Mouse (Mus musculus): ENCODE measurements around the gene 9530077C05Rik. TPM values are rescaled to one million over a fixed set of nuclear protein-coding genes. Genes with fewer than 3 reads are reported as not detected.
"Not testable (repeated sequence)": the region's sequence is repeated elsewhere in the genome, so short reads cannot be mapped to it uniquely, and the experiment has no call there.

The 9530077C05Rik gene
- polyA plus RNA-seq, 1 experiment from 2014 or later = 11.8 TPM

DNA sequence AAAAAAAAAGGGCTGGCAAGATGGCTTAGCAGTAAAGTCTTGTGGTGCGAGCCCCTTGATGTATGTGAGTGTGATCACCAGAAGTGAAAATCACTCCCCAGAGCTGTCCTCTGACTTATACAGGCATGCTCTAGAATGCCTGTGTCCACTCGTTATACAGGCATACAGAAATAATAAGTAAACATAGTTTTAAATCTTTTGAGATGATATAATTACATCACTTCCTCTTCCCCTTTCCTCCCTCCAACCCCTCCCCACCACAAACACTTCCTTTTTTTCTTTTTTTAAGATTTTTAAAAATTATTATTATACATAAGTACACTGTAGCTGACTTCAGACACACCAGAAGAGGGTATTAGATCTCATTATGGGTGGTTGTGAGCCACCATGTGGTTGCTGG lies 16.6 kb upstream of the 9530077C05Rik start:
- 0 out of 2 replicates have a peak, but pooled peaks cover 2% of the 10 kb centered on the region for H3K4me1 ChIP-seq
- H3K4me2 ChIP-seq (replicated peaks) = no peak overlapping the region
- no peak overlapping the region for H3K9ac ChIP-seq (replicated peaks)
- no peaks in the 10 kb centered on the region for H3K27me3 ChIP-seq
- H3K36me3 ChIP-seq = no peaks in the 10 kb centered on the region
- no peak for ATAC-seq (ENCODE audit: low FRiP score, low read depth)
- no peak overlapping the region for H3K4me3 ChIP-seq
- 91% methylated on average over 2 of the region's 2 CpGs for WGBS
- no peaks in the 10 kb centered on the region for H3K9me3 ChIP-seq
- H3K27ac ChIP-seq (replicated peaks) = no peak overlapping the region

- Histone ChIP-seq H3K9me3 (no peaks in the 10 kb centered on the region), H3K27ac (replicated peaks) (no peak overlapping the region), H3K9ac (replicated peaks) (no peak overlapping the region), H3K36me3 (no peaks in the 10 kb centered on the region), H3K27me3 (no peaks in the 10 kb centered on the region), H3K4me2 (replicated peaks) (no peak overlapping the region), H3K4me1 (no peaks in the 10 kb centered on the region), H3K4me3 (no peak overlapping the region)
- 84% methylated on average over 4 of the region's 4 CpGs for WGBS
- no peak for ATAC-seq (ENCODE audit: low FRiP score, low read depth)
Observed at GRCm38 (mm10) chr9:22399021-22399420, 12.3 kb upstream of the 9530077C05Rik start.

DNA sequence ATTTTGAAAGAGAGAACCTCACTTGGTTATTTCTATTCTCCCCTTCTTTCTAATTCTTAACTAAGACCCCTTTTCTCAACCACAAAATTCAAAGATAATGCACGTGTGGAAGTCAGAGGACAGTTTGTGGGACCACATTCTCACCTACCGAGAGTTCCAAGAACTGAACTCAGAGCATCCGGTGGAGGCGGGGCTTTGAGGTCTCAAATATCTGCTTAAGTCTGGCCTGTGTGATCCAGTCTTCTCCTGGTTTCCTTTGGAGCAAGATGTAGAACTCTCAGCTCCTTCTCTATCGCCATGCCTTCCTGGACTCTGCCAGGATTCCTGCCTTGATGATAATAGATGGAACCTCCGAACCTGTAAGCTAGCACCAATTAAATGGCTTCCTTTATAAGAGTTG lies 9.3 kb upstream of the 9530077C05Rik start:
- Histone ChIP-seq H3K9me3 (no peaks in the 10 kb centered on the region), H3K4me3 (no peak overlapping the region), H3K27ac (replicated peaks) (no peak overlapping the region), H3K4me2 (replicated peaks) (no peak overlapping the region), H3K36me3 (no peaks in the 10 kb centered on the region), H3K27me3 (no peaks in the 10 kb centered on the region), H3K9ac (replicated peaks) (no peak overlapping the region), H3K4me1 (no peaks in the 10 kb centered on the region)
- no peak for ATAC-seq (ENCODE audit: low FRiP score, low read depth)
- 89% methylated on average over 6 of the region's 6 CpGs for WGBS

- no peaks in the 10 kb centered on the region for H3K9me3 ChIP-seq
- H3K9ac ChIP-seq (replicated peaks) = no peak overlapping the region
- WGBS = 84% methylated on average over 3 of the region's 3 CpGs
- no peak overlapping the region for H3K4me3 ChIP-seq
- no peak overlapping the region for H3K4me2 ChIP-seq (replicated peaks)
- no peaks in the 10 kb centered on the region for H3K36me3 ChIP-seq
- no peak overlapping the region for H3K27ac ChIP-seq (replicated peaks)
- ATAC-seq (ENCODE audit: low FRiP score, low read depth) = no peak
- no peaks in the 10 kb centered on the region for H3K4me1 ChIP-seq
- H3K27me3 ChIP-seq = no peaks in the 10 kb centered on the region
Observed at GRCm38 (mm10) chr9:22402976-22403375, 8.3 kb upstream of the 9530077C05Rik start.

DNA sequence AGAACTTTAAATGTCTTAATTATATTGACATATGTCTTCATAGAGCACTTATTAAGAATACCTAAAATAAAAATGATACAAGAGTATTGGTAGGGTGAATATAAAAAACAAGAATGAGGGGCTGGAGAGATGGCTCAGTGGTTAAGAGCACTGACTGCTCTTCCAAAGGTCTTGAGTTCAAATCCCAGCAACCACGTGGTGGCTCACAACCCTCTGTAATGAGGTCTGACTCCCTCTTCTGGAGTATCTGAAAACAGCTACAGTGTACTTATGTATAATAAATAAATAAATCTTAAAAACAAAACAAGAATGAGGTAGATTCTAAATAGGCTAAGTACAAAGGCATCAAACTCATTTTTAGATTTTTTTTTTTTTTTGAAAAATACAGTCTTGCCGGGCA lies 7.8 kb upstream of the 9530077C05Rik start:
- not testable (repeated sequence) for ATAC-seq (ENCODE audit: low FRiP score, low read depth); H3K27me3 ChIP-seq; H3K27ac ChIP-seq (replicated peaks); H3K4me1 ChIP-seq; H3K9ac ChIP-seq (replicated peaks); H3K4me2 ChIP-seq (replicated peaks); H3K4me3 ChIP-seq; H3K36me3 ChIP-seq; H3K9me3 ChIP-seq
- WGBS = 68% methylated on average over 2 of the region's 2 CpGs

DNA sequence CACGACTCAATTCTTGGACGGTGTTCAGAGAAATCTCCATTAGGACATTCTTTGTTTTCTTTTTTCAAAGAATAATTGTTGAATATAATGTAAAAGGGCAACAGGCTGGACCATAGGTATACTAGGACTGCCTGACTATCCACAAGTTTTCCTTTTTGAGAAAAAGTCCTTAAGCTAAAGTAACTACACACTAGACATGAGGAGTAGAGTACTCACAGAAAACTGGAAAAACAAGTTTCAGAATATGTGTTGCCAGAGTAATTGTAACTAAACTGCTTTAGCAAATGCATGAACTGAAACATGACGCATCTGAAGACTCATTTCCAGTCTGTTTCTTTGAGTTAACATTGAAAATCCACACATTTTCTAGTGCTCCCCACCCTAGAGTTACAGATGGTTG lies 5.9 kb upstream of the 9530077C05Rik start:
- H3K9me3 ChIP-seq = no peaks in the 10 kb centered on the region
- 80% methylated on average over 3 of the region's 3 CpGs for WGBS

DNA sequence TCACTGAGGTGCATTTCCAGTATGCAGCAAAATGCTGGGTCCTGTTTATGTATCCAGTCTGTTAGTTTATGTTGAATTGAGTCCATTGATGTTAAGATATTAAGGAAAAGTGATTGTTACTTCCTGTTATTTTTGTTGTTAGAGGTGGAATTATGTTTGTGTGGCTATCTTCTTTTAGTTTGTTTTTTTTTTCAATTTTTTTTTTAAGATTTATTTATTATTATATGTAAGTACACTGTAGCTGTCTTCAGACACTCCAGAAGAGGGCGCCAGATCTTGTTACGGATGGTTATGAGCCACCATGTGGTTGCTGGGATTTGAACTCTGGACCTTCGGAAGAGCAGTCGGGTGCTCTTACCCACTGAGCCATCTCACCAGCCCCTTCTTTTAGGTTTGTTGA lies 3.7 kb upstream of the 9530077C05Rik start:
- not testable (repeated sequence) for H3K36me3 ChIP-seq; H3K27ac ChIP-seq (replicated peaks); H3K4me3 ChIP-seq; H3K4me1 ChIP-seq; ATAC-seq (ENCODE audit: low FRiP score, low read depth); H3K4me2 ChIP-seq (replicated peaks); H3K9ac ChIP-seq (replicated peaks); H3K27me3 ChIP-seq; H3K9me3 ChIP-seq
- 70% methylated on average over 4 of the region's 4 CpGs for WGBS

More for the DNA sequence above, 5.9 kb upstream of the 9530077C05Rik start:
- no peaks in the 10 kb centered on the region for H3K36me3 ChIP-seq
- H3K4me3 ChIP-seq = no peak overlapping the region
- no peak for ATAC-seq (ENCODE audit: low FRiP score, low read depth)
- no peaks in the 10 kb centered on the region for H3K4me1 ChIP-seq
- no peak overlapping the region for H3K27ac ChIP-seq (replicated peaks)
- H3K4me2 ChIP-seq (replicated peaks) = no peak overlapping the region
- no peak overlapping the region for H3K9ac ChIP-seq (replicated peaks)
- H3K27me3 ChIP-seq = no peaks in the 10 kb centered on the region

DNA sequence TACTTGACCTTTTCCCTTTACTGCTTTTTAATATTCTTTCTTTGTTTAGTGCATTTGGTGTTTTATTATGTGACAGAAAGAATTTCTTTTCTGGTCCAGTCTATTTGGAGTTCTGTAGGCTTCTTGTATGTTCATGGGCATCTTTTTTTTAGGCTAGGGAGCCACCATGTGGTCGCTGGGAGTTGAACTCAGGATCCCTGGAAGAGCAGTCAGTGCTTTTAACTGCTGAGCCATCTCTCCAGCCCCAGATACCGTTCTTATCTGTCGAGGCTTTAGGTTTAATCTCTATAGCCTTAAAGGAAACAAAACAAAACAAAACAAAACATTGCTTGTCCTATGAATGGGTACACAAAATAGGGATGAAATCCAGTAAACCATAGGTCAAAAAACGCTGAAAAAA lies 3.0 kb upstream of the 9530077C05Rik start:
- not testable (repeated sequence) for H3K36me3 ChIP-seq; ATAC-seq (ENCODE audit: low FRiP score, low read depth); H3K4me3 ChIP-seq; H3K27ac ChIP-seq (replicated peaks); H3K4me2 ChIP-seq (replicated peaks); H3K9ac ChIP-seq (replicated peaks); H3K4me1 ChIP-seq; H3K27me3 ChIP-seq; H3K9me3 ChIP-seq
- WGBS = 32% methylated on average over 4 of the region's 4 CpGs

- Histone ChIP-seq H3K4me3 (no peak overlapping the region), H3K4me1 (no peaks in the 10 kb centered on the region), H3K9ac (replicated peaks) (no peak overlapping the region), H3K4me2 (replicated peaks) (no peak overlapping the region), H3K27me3 (no peaks in the 10 kb centered on the region), H3K9me3 (no peaks in the 10 kb centered on the region), H3K27ac (replicated peaks) (no peak overlapping the region), H3K36me3 (no peaks in the 10 kb centered on the region)
- WGBS = 81% methylated on average over 7 of the region's 7 CpGs
- ATAC-seq (ENCODE audit: low FRiP score, low read depth) = no peak
Observed at GRCm38 (mm10) chr9:22409501-22409900, 1.8 kb upstream of the 9530077C05Rik start.

- H3K36me3 ChIP-seq = no peaks in the 10 kb centered on the region
Observed at GRCm38 (mm10) chr9:22416187-22416586, 4.9 kb downstream of the 9530077C05Rik start.

DNA sequence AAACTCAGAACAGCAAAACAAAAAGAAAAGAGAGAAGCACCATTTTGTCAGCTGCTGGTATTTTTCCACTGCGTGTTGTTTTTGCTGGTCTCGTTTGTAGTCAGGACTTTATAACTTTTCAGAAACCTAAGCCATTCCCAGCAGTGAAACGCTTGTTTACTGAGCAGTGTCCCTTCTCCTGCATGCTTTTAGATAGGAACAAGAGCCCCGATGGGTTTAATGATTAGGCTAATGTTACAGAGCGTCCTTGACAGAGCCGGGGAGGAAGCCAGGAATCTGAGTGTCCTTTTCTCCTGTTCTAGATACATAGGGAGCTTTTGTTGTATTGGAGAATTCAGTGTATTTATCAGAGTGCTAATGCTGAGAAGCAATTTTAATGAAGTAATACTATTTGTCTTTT lies 6.2 kb downstream of the 9530077C05Rik start:
- ATAC-seq (ENCODE audit: low FRiP score, low read depth) = no peak

More at GRCm38 (mm10) chr9:22416187-22416586, 4.9 kb downstream of the 9530077C05Rik start:
- 82% methylated on average over 3 of the region's 3 CpGs for WGBS
- no peak for ATAC-seq (ENCODE audit: low FRiP score, low read depth)
- H3K4me1 ChIP-seq = no peaks in the 10 kb centered on the region
- H3K27ac ChIP-seq (replicated peaks) = no peak overlapping the region
- no peak overlapping the region for H3K9ac ChIP-seq (replicated peaks)
- no peaks in the 10 kb centered on the region for H3K27me3 ChIP-seq
- H3K9me3 ChIP-seq = no peaks in the 10 kb centered on the region
- H3K4me2 ChIP-seq (replicated peaks) = no peak overlapping the region
- H3K4me3 ChIP-seq = no peak overlapping the region

DNA sequence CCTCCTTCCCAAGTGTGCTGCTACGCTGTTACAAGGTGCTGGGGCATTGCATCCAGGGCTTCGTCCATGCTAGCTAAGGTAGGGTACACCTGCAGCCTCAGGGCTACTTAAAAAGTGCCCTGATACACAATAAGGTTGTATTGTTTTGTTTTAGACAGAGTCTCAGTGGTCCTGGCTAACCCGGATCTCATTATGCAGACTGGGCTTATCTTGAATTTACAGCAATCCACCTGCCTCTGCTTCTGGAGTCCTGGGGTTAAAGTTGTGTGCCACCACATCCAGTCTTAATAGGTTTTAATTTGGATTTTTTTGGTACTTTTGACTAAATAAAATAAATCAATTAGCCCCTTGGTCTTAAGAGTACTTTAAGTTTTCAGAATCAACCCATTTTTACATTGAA lies 8.6 kb downstream of the 9530077C05Rik start:
- WGBS = 77% methylated on average over 3 of the region's 3 CpGs
- no peak for ATAC-seq (ENCODE audit: low FRiP score, low read depth)

More for the DNA sequence above, 6.2 kb downstream of the 9530077C05Rik start:
- no peaks in the 10 kb centered on the region for H3K4me1 ChIP-seq
- H3K4me2 ChIP-seq (replicated peaks) = no peak overlapping the region
- no peaks in the 10 kb centered on the region for H3K36me3 ChIP-seq
- H3K4me3 ChIP-seq = no peak overlapping the region
- H3K27ac ChIP-seq (replicated peaks) = no peak overlapping the region
- no peaks in the 10 kb centered on the region for H3K9me3 ChIP-seq
- no peak overlapping the region for H3K9ac ChIP-seq (replicated peaks)
- no peaks in the 10 kb centered on the region for H3K27me3 ChIP-seq
- WGBS = 66% methylated on average over 6 of the region's 6 CpGs

GRCm38 (mm10) chr9:22420491-22420890 lies 9.2 kb downstream of the 9530077C05Rik start:
- Histone ChIP-seq H3K36me3 (no peaks in the 10 kb centered on the region), H3K4me1 (no peaks in the 10 kb centered on the region), H3K9me3 (no peaks in the 10 kb centered on the region), H3K4me2 (replicated peaks) (no peak overlapping the region), H3K27me3 (no peaks in the 10 kb centered on the region), H3K27ac (replicated peaks) (no peak overlapping the region), H3K4me3 (no peak overlapping the region), H3K9ac (replicated peaks) (no peak overlapping the region)
- 35% methylated on average over 7 of the region's 7 CpGs for WGBS
- no peak for ATAC-seq (ENCODE audit: low FRiP score, low read depth)

More for the DNA sequence above, 8.6 kb downstream of the 9530077C05Rik start:
- Histone ChIP-seq H3K27me3 (no peaks in the 10 kb centered on the region), H3K4me3 (no peak overlapping the region), H3K36me3 (no peaks in the 10 kb centered on the region), H3K9ac (replicated peaks) (no peak overlapping the region), H3K9me3 (no peaks in the 10 kb centered on the region), H3K4me2 (replicated peaks) (no peak overlapping the region), H3K27ac (replicated peaks) (no peak overlapping the region), H3K4me1 (no peaks in the 10 kb centered on the region)

All from midbrain, embryonic 12.5 days (tissue).